Mouse (Mus musculus) skeletal muscle tissue, adult 2 months (tissue): ENCODE results near the gene Inf2.

Experiments
- DNase-seq: peaks from one replicate; pipeline ENCODE4 v3.0.0-alpha.2; 2012; ENCODE audit warnings: low read depth, low spot score

Gene Inf2

DNA sequence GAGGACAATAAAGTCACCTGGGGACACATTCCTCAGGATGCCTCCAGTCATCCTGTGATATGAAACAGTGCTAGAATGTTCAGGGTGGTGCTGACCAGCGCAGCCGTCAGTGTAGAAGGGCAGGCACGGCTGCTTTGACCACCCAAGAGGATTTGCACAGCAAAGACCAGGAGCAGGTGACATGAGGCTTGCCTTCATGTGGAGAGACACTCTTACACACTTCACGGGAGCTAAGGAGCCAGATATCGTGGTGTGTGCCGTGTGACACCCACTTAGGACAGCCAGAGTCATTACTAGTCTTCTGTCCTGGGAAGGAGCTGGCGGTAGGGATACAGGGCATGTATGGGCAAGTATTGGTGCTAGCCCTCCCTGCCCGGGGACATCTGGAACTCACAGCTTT lies 18.4 kb upstream of the Inf2 start:
- DNase-seq, result no peak

DNA sequence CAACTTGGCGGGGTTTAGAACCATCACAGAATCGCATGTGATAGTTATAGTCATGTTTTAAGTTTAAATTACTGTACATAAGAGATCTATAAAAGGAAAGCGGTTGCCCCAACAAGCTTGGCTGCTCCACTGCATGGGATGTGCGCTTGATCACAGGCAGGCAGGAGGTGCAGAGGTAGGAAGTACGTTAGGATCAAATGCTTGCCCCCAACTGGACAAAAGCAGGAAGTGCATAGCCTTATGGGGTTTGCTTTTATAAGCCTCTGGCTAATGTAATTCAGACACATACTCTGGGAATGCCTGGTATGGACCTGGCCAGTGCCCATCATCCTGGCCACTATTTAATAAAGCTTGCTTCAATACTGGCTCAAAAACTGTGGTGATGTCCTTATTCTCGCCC lies 17.5 kb upstream of the Inf2 start:
- DNase-seq, result no peak

DNA sequence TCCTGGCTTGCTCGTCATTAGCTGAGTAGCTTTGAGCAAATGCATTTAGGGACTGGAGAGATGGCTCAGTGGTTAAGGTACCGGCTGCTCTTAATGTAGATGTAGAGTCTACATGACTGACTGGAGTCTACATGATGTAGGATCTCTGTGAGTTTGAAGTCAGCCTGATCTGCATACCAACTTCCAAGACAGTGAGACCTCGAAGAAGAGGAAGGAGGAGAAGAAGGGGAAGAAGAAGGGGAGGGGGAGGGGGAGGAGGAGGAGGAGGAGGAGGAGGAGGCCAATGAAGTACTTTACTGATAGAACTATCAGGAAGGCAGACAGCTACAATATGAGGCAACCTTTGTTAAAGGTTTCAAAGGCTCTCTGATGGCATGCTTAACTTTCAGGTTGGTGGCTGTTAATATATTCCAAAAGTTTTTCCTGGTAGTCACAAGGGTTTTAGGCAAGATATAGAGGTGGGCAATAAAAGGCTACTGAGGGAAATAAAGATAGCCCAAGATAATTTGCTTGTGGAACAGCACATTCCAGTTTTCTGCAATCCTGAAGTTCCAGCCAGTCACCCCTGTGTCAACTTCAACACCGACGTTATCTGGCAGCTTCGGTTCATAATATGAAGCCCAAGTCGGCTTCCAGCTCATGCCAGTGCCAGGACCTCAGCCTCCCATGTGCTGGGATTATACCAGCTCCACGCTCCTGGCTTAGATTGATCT lies 13.2 kb upstream of the Inf2 start:
- no peak for DNase-seq

DNA sequence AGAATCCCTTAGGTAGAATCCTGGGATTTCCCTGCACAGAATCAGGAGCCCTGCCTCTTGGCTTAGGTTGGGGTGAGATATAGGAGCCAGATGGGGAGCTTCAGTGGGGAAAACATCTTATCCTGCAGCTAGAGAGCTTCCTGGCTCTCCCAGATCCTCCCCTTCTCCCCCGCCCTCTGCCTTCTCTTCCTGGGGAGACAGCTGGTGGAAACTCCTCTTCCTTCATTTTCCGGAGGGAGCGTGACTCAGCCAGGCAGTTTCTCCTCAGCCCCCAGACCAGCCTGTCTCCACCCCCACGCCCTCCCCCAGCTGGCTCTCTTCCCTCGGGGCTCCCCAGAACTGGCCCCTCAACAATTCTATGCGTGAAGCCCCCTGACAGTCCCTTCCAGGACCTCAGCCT lies 12.2 kb upstream of the Inf2 start:
- DNase-seq, result no peak

DNA sequence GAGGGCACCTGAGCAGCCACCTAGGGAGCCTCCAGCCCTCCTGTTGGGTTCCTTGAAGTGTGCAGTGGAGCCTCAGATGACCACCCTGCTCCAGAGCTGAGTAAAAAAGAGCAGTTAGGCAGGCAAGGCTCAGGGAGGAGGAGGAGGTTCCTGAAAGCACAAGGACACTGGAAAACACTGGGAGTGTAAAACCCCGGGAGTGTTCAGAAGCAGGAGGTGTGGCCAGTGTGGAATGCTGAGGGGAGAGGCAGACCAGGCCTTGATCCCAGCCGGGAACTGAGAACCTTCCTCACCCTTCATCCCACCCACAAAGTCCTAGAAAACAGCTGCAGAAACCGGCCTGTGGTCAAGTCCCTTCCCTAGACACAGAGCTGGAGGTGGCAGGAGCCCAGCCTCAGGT lies 11.8 kb upstream of the Inf2 start:
- DNase-seq, result no peak

GRCm38 (mm10) chr12:112578296-112579090 lies 10.1 kb upstream of the Inf2 start:
- no peak for DNase-seq

- DNase-seq, result no peak
Measured at GRCm38 (mm10) chr12:112579430-112579829, 9.2 kb upstream of the Inf2 start.

GRCm38 (mm10) chr12:112579926-112580325 lies 8.7 kb upstream of the Inf2 start:
- no peak for DNase-seq

- no peak for DNase-seq
Measured at GRCm38 (mm10) chr12:112581113-112581512, 7.5 kb upstream of the Inf2 start.

DNA sequence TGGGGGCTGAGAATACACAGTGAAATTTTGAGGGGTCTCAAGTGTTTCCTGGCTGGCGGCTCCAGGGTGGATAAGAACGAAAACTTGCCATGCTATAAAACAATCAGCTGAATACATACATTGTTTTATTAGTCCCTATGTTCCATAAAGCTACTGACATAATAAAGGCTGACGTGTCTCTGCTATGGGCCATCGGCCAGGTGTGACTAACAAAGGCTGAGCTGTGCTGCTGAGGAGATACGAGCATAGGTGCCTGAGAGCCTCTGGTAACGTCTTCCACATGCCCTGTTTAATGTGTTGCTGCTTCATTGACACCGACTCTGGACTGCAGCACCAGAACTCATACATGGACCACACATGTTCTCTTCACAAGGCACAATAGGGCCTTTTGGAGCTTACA lies 3.6 kb upstream of the Inf2 start:
- no peak for DNase-seq

DNA sequence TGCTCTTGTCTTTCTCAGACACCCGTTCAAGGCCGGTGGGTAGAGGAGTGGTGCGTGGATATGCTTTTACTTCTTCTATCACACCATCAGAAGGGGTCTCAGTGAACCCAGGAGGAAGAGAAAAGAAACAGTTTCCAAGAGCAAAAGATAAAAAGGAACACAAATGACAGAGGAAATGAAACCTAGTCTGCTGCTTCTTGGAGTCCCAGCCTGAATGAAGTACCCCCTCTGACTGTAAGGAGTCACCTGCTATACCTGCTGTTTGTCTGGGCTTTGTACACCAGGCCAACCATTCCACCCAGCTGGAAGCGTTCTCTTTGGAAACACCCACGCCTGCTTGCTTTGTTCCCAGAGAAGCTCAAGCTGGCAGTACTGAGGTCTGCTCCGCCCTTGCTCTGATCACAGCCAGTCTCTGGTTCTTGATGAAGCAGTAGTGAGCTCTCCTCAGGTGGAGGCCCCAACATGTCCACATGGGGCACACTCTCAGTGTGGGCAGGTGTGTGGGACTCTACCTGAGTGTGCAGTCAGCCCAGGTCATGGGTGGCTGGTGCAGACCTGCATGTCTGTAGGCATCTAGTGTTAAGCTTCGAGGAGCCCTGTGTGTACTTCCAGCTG lies 2.6 kb upstream of the Inf2 start:
- no peak for DNase-seq

DNA sequence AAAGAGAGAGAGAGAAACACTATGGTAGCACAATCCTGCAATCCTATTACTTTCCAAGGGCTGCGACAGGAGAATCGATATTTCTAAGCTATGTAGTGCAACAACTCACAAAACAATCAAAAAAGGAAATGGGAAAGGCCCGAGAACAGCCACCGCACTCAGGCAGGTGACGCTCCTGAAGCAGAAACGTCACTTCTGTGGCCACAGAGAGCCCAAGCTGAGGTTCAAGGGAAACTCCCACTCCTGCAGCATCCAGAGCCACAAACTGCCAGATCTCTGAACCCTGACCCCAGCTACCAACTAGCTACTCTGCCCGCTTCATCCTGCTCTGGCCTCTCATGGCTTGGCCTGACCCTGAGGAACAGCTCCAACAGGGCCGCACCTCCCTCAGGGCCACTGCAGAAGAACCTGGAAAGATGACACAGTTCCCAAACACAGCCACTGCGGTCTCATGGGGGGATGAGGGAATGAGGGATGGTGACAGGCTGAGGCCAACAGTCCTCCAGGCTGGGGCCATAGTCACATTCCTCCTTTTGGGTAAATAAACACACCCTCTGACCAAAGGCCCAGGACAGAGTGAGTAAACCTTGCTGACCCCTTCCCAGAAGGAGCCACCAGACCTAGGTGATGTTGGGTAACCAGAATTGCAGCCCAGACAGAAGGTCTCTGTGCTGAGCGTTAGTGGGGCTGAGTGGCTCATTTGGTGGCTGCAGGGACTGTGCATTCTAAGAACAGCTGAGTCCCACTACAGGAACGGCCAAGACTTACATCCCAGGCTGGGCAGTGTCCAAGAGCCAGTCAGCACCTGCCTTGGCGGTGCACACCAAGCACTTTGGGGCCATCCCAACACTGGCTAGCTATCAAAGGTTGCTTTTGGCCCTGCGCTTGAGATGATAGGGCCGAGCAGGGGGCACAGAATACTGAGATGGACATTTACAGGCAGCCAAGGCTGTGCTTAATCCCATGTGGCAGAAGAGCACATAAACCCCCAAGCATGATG lies 1.2 kb upstream of the Inf2 start:
- peak; percentile 67 for DNase-seq

DNA sequence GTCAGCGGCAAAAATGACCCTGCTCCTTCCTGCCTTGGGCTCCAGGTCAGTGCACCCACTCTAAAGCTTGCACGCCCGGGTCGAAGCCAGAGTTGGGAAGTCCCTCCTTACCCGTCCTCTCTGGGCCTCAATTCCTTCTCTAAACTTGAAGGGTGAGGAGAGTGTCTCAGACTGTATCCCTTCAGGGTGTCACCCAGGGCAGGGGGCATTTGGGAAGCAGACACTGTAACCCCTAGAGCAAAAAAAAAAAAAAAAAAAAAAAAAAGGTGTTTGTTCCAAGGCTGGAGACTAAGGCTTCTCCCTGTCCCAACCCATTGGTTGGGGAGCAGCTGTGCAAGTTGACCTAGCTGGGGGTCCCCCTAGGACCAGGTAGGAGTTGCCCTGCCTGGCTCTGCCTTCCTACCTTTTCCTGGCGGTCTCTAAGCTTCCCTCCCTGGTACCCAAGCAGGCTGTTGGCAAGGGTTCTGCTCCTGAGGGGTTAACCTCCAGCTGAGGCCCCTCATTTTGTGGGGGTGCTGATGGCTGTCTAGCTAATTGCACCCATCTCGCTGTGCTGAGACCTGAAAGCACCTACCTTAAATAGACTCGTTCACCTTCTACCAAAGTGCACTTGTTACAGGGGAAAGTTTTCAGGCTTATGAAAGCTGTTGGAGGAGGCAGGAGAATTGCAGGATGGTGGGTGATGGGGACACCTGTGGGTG lies 1.1 kb downstream of the Inf2 start:
- DNase-seq, result no peak

- no peak for DNase-seq
Measured at GRCm38 (mm10) chr12:112590566-112591239, 2.1 kb downstream of the Inf2 start.

DNA sequence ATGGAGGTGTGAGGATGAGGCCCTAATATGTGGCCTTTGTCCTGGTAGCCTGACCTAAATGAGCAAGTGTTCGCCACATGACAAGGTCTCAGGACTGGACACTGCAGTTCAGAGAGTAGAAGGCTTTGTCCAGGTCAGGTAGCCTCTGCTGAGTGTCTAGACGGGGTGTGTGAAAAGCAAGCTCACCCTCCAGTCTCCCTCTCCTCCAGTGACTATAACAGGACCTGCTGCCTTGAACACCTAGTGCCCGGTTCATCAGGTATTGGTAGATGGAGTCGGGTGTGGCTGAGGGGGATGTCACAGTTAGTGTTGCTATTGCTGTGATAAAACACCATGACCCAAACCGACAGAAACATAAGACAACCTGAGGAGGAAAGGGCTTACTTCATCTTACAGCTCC lies 2.7 kb downstream of the Inf2 start:
- DNase-seq, result no peak

GRCm38 (mm10) chr12:112591730-112592129 lies 3.1 kb downstream of the Inf2 start:
- no peak for DNase-seq

DNA sequence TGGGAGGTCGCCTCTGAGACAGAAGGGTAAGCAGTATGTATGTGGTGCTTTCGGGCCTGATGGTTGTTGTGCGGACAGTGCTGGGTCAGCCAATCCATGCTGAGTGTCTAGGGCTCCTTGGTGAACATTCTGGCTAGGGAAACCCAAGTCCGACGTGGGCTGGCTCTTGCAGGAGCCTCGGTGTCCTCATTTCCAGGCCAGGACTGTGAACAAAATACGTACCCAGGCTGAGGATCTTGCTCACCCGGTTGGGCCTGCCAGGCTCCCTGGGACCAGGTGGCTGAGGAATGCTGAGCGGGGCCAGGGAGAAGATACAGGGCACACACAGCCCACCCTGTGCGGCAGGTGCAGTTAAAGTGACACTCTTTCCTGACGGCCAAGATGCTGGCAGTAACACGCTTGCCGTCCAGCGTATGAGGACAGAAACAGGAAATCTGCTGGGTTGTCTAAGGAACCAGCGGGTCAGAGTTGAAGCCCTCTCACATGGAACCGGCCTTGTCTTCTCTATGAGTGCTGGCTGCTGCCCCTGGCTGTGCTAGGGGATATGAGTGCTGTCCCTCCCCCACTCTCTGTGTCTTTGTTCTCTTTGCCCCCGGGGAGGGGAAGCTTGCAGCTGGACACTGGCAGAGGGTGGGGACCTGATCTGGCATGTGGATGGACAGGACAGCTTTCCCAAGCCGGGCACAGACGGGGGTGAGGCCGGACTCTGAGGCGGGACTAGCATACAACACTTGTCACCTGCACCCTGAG lies 4.6 kb downstream of the Inf2 start:
- peak; percentile 57 for DNase-seq

DNA sequence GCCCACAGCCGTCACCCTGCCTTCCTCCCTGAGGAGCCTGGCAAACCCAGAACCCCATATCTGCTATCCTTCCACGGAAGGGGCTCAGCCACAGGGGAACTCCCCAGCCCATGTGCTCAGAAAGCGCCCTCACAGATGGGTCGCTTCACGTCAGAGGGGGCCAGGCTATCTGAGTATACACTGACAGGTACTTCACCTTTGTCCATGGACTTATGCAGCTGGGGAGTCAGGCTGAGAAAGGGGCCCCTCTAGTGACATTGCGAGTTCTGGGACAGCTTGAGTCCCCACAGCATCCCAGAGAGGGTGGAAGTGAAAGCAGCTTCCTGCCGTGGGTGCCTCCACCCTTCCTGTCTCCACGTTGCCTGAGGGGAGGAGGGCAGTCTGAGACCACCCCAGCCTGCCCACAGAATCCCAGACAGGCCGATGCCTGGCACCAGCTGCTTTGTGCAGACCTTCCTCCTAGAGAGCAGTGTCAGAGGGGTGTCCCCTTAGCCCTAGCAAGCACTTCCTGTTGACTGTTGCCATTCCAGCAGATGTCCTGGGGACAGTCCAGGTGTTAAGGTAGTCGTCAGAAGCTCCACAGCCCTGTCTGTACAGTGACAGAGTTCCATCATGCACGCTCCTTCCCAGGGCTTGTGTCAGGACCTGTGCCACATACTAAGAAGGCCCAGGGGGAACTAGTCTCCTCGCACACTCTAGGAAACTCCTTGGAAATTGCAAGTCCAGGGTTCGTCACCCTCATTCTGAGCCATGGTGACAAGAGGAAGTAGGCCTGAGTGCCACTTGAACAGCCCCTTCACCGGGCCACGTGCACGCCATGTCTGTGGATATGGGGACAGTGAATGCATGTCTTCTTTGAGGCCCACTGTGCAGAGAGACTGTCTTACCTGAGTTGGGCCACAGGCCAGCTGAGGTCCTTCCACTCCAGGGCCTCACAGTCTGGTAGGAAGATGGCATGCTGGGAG lies 5.6 kb downstream of the Inf2 start:
- DNase-seq, result no peak

- DNase-seq, result no peak
Measured at GRCm38 (mm10) chr12:112594989-112595388, 6.4 kb downstream of the Inf2 start.
